Mouse (Mus musculus): ENCODE data around the gene Gid4. TPM values are rescaled to one million over a fixed set of nuclear protein-coding genes. Genes with fewer than 3 reads are reported as not detected.

Gid4 gene
- total RNA-seq (2021) = 10 to 100 TPM; 53.7 to 61.9 TPM
- long read RNA-seq, experiment 1, full-length matches to known transcripts = 24 of 47 reads
- long read RNA-seq, experiment 1, partial matches to known transcripts = 0 of 47 reads
- long read RNA-seq, experiment 1, other reads (novel, unspliced or antisense) = 23 of 47 reads
- long read RNA-seq, experiment 2, full-length matches to known transcripts = 48 of 83 reads
- long read RNA-seq, experiment 2, partial matches to known transcripts = 0 of 83 reads
- long read RNA-seq, experiment 2, other reads (novel, unspliced or antisense) = 35 of 83 reads

GRCm38 (mm10) chr11:60416963-60417716, at the start of gene Gid4:
TSS of gene Gid4 (plus strand) at chr11:60417145.
- DNase-seq = peak; percentile 97 to 98
- intact Hi-C loops (cut with DNase I) = loop anchor here (5.0 kb wide), 1 partner anchor 315 kb away; no protein-coding TSS in a partner anchor

DNA sequence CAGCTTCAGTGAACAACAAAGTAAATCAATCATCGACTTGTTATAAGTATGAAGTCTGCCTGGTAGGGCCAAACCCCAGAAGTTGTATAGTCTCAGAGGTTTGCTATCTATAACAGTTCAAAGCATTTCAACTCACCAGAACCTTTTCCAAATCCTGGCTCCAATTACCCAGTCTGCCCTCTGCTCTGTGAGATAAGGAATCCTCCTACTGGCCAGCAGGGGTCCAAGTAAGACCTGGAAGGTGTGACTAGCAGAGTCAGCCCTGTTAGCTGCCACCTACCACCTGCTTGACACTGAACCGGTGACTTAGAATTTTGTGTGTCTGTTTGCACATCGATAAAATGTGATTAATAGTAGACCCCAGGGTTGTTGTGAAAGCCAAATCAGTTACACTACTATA, 49.7 kb upstream of the Gid4 start:
- DNase-seq = no peak
- intact Hi-C loops (cut with DNase I) = loop anchor here (5.0 kb wide), 1 partner anchor 40 kb away; no protein-coding TSS in a partner anchor

DNA sequence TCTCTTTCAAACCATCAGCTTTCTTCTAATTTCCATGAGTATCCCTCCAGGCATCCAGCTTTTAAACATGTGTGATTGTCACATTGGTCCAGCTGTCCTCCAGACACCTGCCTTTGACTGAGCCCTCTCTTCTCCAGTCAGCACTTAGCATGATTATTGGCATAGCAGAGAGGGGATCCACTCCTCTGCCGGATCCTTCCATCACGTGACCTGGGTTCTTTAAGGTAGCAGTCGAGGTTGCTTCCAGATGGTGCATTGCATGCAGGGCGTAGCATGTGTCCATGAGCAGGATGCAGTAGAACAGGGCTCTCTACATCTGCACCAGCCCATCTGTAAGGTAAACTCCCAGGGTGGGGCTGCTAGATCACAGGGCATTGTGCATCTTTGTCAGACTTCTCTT, 48.0 kb upstream of the Gid4 start:
- intact Hi-C loops (cut with DNase I) = loop anchor here (5.0 kb wide), 1 partner anchor 38 kb away; no protein-coding TSS in a partner anchor
- no peak for DNase-seq

GRCm38 (mm10) chr11:60369448-60369847, 47.5 kb upstream of the Gid4 start:
- no peak for DNase-seq
- intact Hi-C loops (cut with DNase I) = loop anchor here (5.0 kb wide), 1 partner anchor 38 kb away; no protein-coding TSS in a partner anchor

DNA sequence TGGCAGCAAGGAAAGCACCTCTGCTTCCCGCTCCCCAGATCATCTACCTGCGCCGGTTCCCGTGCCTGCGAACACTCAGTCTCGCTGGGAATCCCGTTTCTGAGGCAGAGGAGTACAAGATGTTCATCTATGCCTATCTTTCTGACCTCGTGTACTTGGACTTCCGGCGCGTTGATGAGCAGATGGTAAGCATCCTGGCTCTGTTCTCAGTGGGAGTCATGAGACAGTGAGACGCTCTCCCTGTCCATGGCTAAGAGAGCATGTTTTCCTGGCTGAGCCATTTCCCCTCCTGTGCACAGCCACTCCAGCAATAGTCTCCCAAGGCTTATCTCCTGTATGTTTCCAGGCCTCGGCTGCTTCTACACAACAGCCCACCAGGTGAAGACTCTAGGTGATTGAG, 46.5 kb upstream of the Gid4 start:
- intact Hi-C loops (cut with DNase I) = no loop called here
- no peak for DNase-seq

DNA sequence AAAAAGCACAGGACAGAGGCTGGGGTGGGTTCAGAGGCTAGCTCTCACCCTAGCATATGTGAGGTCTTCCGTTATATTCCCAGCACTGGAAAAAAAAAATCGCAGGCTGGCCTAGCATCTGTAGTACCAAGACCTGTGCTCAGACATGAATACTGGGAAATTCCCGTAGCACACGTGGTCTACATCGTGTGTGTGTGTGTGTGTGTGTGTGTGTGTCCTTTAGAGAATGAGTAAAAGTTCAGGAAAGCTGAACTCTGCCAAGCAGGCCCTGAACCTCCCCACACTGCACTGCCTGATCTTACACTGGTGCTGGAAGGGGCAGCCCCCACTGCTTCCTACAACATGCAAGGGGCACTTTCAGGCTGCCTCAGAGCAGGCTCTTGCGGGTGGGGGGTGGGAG, 42.5 kb upstream of the Gid4 start:
- intact Hi-C loops (cut with DNase I) = no loop called here

DNA sequence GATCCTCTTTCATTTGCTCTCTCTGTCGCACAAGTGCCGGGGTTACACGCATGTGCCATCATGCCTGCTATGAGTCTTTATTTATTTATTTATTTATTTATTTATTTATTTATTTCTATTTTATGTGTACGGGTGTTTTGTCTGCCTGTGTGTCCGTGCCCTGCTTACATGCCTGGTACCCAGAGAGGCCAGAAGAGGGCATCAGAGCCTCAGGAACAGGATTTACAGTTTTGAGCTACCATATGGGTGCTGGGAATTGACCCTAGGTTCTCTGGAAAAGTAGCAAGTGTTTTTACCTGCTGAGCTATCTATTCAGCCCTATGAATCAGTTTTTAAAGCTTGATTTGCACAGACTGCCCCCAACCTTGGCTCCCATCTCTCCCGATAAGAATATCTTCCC, 33.4 kb upstream of the Gid4 start:
- no peak for DNase-seq
- intact Hi-C loops (cut with DNase I) = no loop called here

More for the DNA sequence above, 42.5 kb upstream of the Gid4 start:
- DNase-seq = no peak

GRCm38 (mm10) chr11:60384762-60385421, 32.1 kb upstream of the Gid4 start:
- intact Hi-C loops (cut with DNase I) = no loop called here
- no peak for DNase-seq

GRCm38 (mm10) chr11:60385946-60386345, 31.0 kb upstream of the Gid4 start:
- no peak for DNase-seq
- intact Hi-C loops (cut with DNase I) = no loop called here

GRCm38 (mm10) chr11:60387944-60388343, 29.0 kb upstream of the Gid4 start:
- no peak for DNase-seq
- intact Hi-C loops (cut with DNase I) = no loop called here

- intact Hi-C loops (cut with DNase I) = no loop called here
- DNase-seq = no peak
These were observed 25.6 kb upstream of the Gid4 start for GRCm38 (mm10) chr11:60391346-60391745.

DNA sequence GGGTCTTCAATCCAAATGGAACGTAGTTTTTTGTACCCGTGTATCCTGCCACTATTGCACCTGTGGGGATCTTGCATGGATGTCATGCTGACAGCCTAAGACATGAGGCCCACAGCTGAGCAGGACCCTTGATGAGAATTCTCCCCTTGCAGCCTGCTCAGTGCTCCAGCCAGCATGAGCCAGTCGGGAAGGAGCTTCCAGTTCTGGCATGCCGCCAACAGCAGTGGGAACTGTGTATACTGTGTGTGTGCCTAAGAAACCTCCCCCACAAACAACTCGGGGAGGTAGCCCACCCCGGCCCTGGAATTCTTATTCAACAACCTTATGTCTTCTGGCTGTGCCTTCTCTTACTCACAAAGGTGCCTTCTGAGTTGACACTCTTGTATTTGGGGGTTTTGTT, 20.4 kb upstream of the Gid4 start:
- intact Hi-C loops (cut with DNase I) = loop anchor here (5.0 kb wide), 1 partner anchor 34 kb away; no protein-coding TSS in a partner anchor
- no peak for DNase-seq

- no peak for DNase-seq
- intact Hi-C loops (cut with DNase I) = loop anchor here (5.0 kb wide), 1 partner anchor 35 kb away; no protein-coding TSS in a partner anchor
These were observed 19.8 kb upstream of the Gid4 start for GRCm38 (mm10) chr11:60397172-60397571.

- DNase-seq = no peak
- intact Hi-C loops (cut with DNase I) = loop anchor here (5.0 kb wide), 2 partner anchors 39 to 309 kb away; no protein-coding TSS in a partner anchor
These were observed 10.3 kb upstream of the Gid4 start for GRCm38 (mm10) chr11:60406606-60407005.

GRCm38 (mm10) chr11:60412173-60412572, 4.8 kb upstream of the Gid4 start:
- intact Hi-C loops (cut with DNase I) = loop anchor here (5.0 kb wide), 2 partner anchors 160 to 210 kb away; no protein-coding TSS in a partner anchor
- peak in 1 of 2 experiments; percentile 43 for DNase-seq

GRCm38 (mm10) chr11:60412921-60413320, 4.0 kb upstream of the Gid4 start:
- intact Hi-C loops (cut with DNase I) = loop anchor here (5.0 kb wide), 2 partner anchors 161 to 211 kb away; no protein-coding TSS in a partner anchor
- no peak for DNase-seq

GRCm38 (mm10) chr11:60416590-60416962, 369 bp upstream of the Gid4 start:
- DNase-seq = no peak
- intact Hi-C loops (cut with DNase I) = loop anchor here (5.0 kb wide), 1 partner anchor 314 kb away; no protein-coding TSS in a partner anchor

- intact Hi-C loops (cut with DNase I) = loop anchor here (5.0 kb wide), 1 partner anchor 316 kb away; no protein-coding TSS in a partner anchor
- DNase-seq = peak in 1 of 2 experiments; percentile 23
These were observed 950 bp downstream of the Gid4 start, which contains the start of gene Atpaf2 for GRCm38 (mm10) chr11:60417717-60418472. TSS of gene Atpaf2 (minus strand) at chr11:60418457.

- no peak for DNase-seq
- intact Hi-C loops (cut with DNase I) = loop anchor here (5.0 kb wide), 1 partner anchor 316 kb away; no protein-coding TSS in a partner anchor
These were observed 1.5 kb downstream of the Gid4 start for GRCm38 (mm10) chr11:60418473-60418803.

Measured in gastrocnemius, postnatal 36 days (tissue).